Mouse (Mus musculus) hindbrain, embryonic 11.5 days (tissue): ENCODE results near the gene Armc5. TPM values are rescaled to one million over a fixed set of nuclear protein-coding genes. Genes with fewer than 3 reads are reported as not detected.

Experiments
- ATAC-seq: fragments of 200-750 bp; cut with Nextera tagmentation; 2 replicates; pipeline ENCODE4 v1.8.0; 2017; ENCODE audit warnings: mild to moderate bottlenecking, moderate TSS enrichment, moderate library complexity; ENCODE audit not compliant: low FRiP score
- DNase-seq: peaks from one replicate; pipeline ENCODE4 v3.0.0-alpha.2; 2015; ENCODE audit warnings: low spot score
- H3K27ac ChIP-seq: fragments of 300-500 bp; sonication (generic); 2 replicates; pipeline ENCODE4 v1.5.1; 2014; ENCODE audit warnings: mild to moderate bottlenecking, low read depth, low read length
- H3K27me3 ChIP-seq: fragments of 300-500 bp; sonication (generic); 2 replicates; pipeline ENCODE4 v1.6.1; 2014; ENCODE audit warnings: mild to moderate bottlenecking, low read length, moderate library complexity, mixed read lengths; ENCODE audit not compliant: control insufficient read depth, insufficient read depth
- H3K36me3 ChIP-seq: fragments of 300-500 bp; sonication (generic); 2 replicates; pipeline ENCODE4 v1.6.1; 2014; ENCODE audit warnings: mild to moderate bottlenecking, low read length, moderate library complexity, mixed read lengths; ENCODE audit not compliant: control insufficient read depth, insufficient read depth
- H3K4me1 ChIP-seq: fragments of 300-500 bp; sonication (generic); replicated peaks from 2 replicates; pipeline ENCODE4 v1.6.1; 2014; ENCODE audit warnings: low read length, mixed read lengths; ENCODE audit not compliant: control insufficient read depth, insufficient read depth
- H3K4me2 ChIP-seq: fragments of 300-500 bp; sonication (generic); replicated peaks from 2 replicates; pipeline ENCODE4 v1.6.1; 2014; ENCODE audit warnings: mild to moderate bottlenecking, low read depth, low read length
- H3K4me3 ChIP-seq: fragments of 300-500 bp; sonication (generic); 2 replicates; pipeline ENCODE4 v1.5.1; 2014; ENCODE audit warnings: low read depth, low read length
- H3K9ac ChIP-seq: fragments of 300-500 bp; sonication (generic); 2 replicates; pipeline ENCODE4 v1.6.1; 2014; ENCODE audit warnings: low read depth, low read length
- H3K9me3 ChIP-seq: fragments of 300-500 bp; sonication (generic); 2 replicates; pipeline ENCODE4 v1.6.1; 2016; ENCODE audit warnings: low read length; ENCODE audit not compliant: control insufficient read depth
- WGBS: fragments of 180-500 bp; shearing (Covaris S2); extraction: QIAGEN DNeasy Blood & Tissue Kit; methylation state at CpG from one replicate; pipeline ENCODE4 v1.1.7; 2014; 5-methylcytosine and 5-hydroxymethylcytosine counted together
- polyA plus RNA-seq: library from polyadenylated mRNA; unstranded; fragments of >200 nt; fragmentation: Nextera tagmentation; extraction: Ambion mirVana; gene quantifications from 2 replicates; pipeline ENCODE4 v1.2.1, GENCODE M21; 2014

The Armc5 gene
- polyA plus RNA-seq: 6.5 and 7.4 TPM in 2 replicates

- Histone ChIP-seq H3K4me2 (peak within 1 kb of the TSS; percentile 81), H3K9me3 (no peaks in the 10 kb centered on the region), H3K9ac (peak within 1 kb of the TSS; percentile 87), H3K4me3 (peak within 1 kb of the TSS; percentile 70), H3K27ac (peak within 1 kb of the TSS; percentile 94), H3K4me1 (0 out of 2 replicates have a peak, but pooled peaks cover 4% of the 10 kb centered on the region), H3K27me3 (no peaks in the 10 kb centered on the region), H3K36me3 (no peaks in the 10 kb centered on the region)
- ATAC-seq (peak; percentile 22; the same call in 1 of the 2 replicates), DNase-seq (peak; percentile 91)
- WGBS: 26% methylated on average over 37 of the region's 37 CpGs
Observed at GRCm38 (mm10) chr7:128236856-128237592, at the start of gene Armc5. TSS of gene Armc5 (plus strand) at chr7:128237342.

- Histone ChIP-seq H3K4me1 (no peaks in the 10 kb centered on the region), H3K27me3 (no peaks in the 10 kb centered on the region), H3K4me3 (no peak overlapping the region), H3K4me2 (no peak overlapping the region), H3K27ac (no peak overlapping the region), H3K9ac (no peak overlapping the region), H3K36me3 (no peaks in the 10 kb centered on the region), H3K9me3 (no peaks in the 10 kb centered on the region)
- no peak for DNase-seq
- WGBS: 86% methylated on average over 9 of the region's 9 CpGs
- no peak for ATAC-seq
Observed at GRCm38 (mm10) chr7:128201607-128202006, 35.5 kb upstream of the Armc5 start.

GRCm38 (mm10) chr7:128203071-128203470 is 34.1 kb upstream of the Armc5 start:
- Histone ChIP-seq H3K27ac (no peak overlapping the region), H3K27me3 (no peaks in the 10 kb centered on the region), H3K4me2 (no peak overlapping the region), H3K9me3 (no peaks in the 10 kb centered on the region), H3K36me3 (no peaks in the 10 kb centered on the region), H3K4me3 (no peak overlapping the region), H3K9ac (no peak overlapping the region), H3K4me1 (no peaks in the 10 kb centered on the region)
- DNase-seq (no peak), ATAC-seq (no peak)
- 77% methylated on average over 9 of the region's 9 CpGs for WGBS

- H3K27ac ChIP-seq: no peak overlapping the region
- no peak for ATAC-seq
- 94% methylated on average over 8 of the region's 8 CpGs for WGBS
Observed at GRCm38 (mm10) chr7:128204179-128204578, 33.0 kb upstream of the Armc5 start.

GRCm38 (mm10) chr7:128205695-128206094 is 31.4 kb upstream of the Armc5 start:
- H3K4me1 ChIP-seq: no peaks in the 10 kb centered on the region
- H3K9ac ChIP-seq: no peak overlapping the region
- H3K27ac ChIP-seq: no peak overlapping the region
- H3K4me2 ChIP-seq: no peak overlapping the region
- no peaks in the 10 kb centered on the region for H3K27me3 ChIP-seq
- ATAC-seq (no peak), DNase-seq (no peak)
- no peaks in the 10 kb centered on the region for H3K9me3 ChIP-seq
- 78% methylated on average over 18 of the region's 18 CpGs for WGBS
- H3K4me3 ChIP-seq: no peak overlapping the region
- H3K36me3 ChIP-seq: no peaks in the 10 kb centered on the region

More at GRCm38 (mm10) chr7:128204179-128204578, 33.0 kb upstream of the Armc5 start:
- H3K4me3 ChIP-seq: no peak overlapping the region
- H3K4me1 ChIP-seq: no peaks in the 10 kb centered on the region
- no peaks in the 10 kb centered on the region for H3K36me3 ChIP-seq
- H3K27me3 ChIP-seq: no peaks in the 10 kb centered on the region
- no peak for DNase-seq
- no peak overlapping the region for H3K4me2 ChIP-seq
- no peak overlapping the region for H3K9ac ChIP-seq
- no peaks in the 10 kb centered on the region for H3K9me3 ChIP-seq

- ATAC-seq: no peak
- WGBS: 83% methylated on average over 6 of the region's 6 CpGs
Observed at GRCm38 (mm10) chr7:128206152-128206551, 31.0 kb upstream of the Armc5 start, which contains the start of gene Cox6a2. TSS of gene Cox6a2 (minus strand) at chr7:128206387.

GRCm38 (mm10) chr7:128208187-128208586 is 29.0 kb upstream of the Armc5 start:
- no peaks in the 10 kb centered on the region for H3K4me1 ChIP-seq
- no peak overlapping the region for H3K4me2 ChIP-seq
- H3K9ac ChIP-seq: no peak overlapping the region
- WGBS: 10% methylated on average over 4 of the region's 4 CpGs
- no peak overlapping the region for H3K4me3 ChIP-seq
- no peaks in the 10 kb centered on the region for H3K36me3 ChIP-seq
- H3K27me3 ChIP-seq: no peaks in the 10 kb centered on the region
- H3K27ac ChIP-seq: no peak overlapping the region
- H3K9me3 ChIP-seq: no peaks in the 10 kb centered on the region
- peak; percentile 81 for DNase-seq
- ATAC-seq: no peak

More at GRCm38 (mm10) chr7:128206152-128206551, 31.0 kb upstream of the Armc5 start, which contains the start of gene Cox6a2:
- no peak within 1 kb of the TSS for H3K4me3 ChIP-seq
- H3K27ac ChIP-seq: no peak within 1 kb of the TSS
- no peak for DNase-seq
- no peaks in the 10 kb centered on the region for H3K27me3 ChIP-seq
- no peak within 1 kb of the TSS for H3K9ac ChIP-seq
- no peaks in the 10 kb centered on the region for H3K36me3 ChIP-seq
- H3K4me1 ChIP-seq: no peaks in the 10 kb centered on the region
- H3K4me2 ChIP-seq: no peak within 1 kb of the TSS
- no peaks in the 10 kb centered on the region for H3K9me3 ChIP-seq

GRCm38 (mm10) chr7:128209826-128210225 is 27.3 kb upstream of the Armc5 start:
- no peaks in the 10 kb centered on the region for H3K27me3 ChIP-seq
- H3K4me2 ChIP-seq: no peak overlapping the region
- H3K9ac ChIP-seq: no peak overlapping the region
- no peaks in the 10 kb centered on the region for H3K36me3 ChIP-seq
- H3K4me1 ChIP-seq: no peaks in the 10 kb centered on the region
- WGBS: 60% methylated on average over 3 of the region's 3 CpGs
- no peak overlapping the region for H3K27ac ChIP-seq
- ATAC-seq: no peak
- H3K4me3 ChIP-seq: no peak overlapping the region
- H3K9me3 ChIP-seq: no peaks in the 10 kb centered on the region
- no peak for DNase-seq

- 88% methylated on average over 4 of the region's 4 CpGs for WGBS
Observed at GRCm38 (mm10) chr7:128219952-128220351, 17.2 kb upstream of the Armc5 start.

More at GRCm38 (mm10) chr7:128219952-128220351, 17.2 kb upstream of the Armc5 start:
- H3K36me3 ChIP-seq: no peaks in the 10 kb centered on the region
- no peak overlapping the region for H3K27ac ChIP-seq
- no peak overlapping the region for H3K4me2 ChIP-seq
- no peak overlapping the region for H3K4me3 ChIP-seq
- H3K9ac ChIP-seq: no peak overlapping the region
- DNase-seq: no peak
- no peak for ATAC-seq
- H3K27me3 ChIP-seq: no peaks in the 10 kb centered on the region
- no peaks in the 10 kb centered on the region for H3K4me1 ChIP-seq
- H3K9me3 ChIP-seq: no peaks in the 10 kb centered on the region
